Mouse (Mus musculus): ENCODE measurements around the gene Ctu1. TPM values are rescaled to one million over a fixed set of nuclear protein-coding genes. Genes with fewer than 3 reads are reported as not detected.
A peak's percentile ranks its signal among the peaks of the same experiment; 100 is the strongest.

Gene Ctu1
- polyA plus RNA-seq (2015; fragmentation: Nextera tagmentation; extraction: Ambion mirVana) = 6.3 and 6.8 TPM in 2 replicates

DNA sequence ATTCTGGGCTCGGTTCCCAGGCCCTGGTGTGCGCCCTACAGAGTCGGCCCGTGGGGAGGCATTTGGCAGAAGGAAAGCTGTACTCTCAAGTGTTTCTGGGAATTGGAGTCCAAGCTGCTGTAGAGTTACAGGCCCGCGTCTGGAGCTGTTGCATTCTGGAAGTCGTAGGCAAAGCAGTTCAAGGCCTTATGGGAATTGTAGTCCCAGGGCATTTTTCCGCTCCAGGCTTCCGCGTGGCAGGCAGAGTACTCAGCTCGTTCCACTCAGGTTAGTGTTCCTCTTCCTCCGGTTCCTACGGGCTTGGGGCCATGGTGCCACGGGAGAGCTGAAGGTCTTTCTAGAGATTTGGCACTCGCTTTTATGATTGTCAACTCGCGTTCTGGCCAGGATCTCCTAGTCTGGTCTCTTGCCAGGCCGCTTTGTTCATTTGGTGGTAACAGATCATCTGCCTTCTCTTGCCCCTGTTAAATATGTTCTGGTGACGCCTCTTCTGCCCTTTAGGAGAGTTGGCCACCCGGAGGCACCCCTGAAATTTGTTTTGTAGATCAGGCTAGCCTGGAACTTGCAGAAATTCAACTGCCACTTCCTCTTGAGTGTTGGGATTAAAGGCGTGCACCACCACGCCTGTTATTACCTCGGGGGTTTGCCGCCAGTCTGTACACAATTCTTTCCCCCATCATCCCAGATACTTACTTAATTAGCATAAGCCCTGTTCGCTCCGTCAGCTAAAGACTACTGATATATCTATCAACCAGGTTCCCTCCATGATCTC lies at the start of gene Ctu1:
Ctu1 (plus strand) TSS at position 208 of the 772 bp plus-strand sequence.
- no peaks in the 10 kb centered on the region for H3K27me3 ChIP-seq (replicated peaks)
- H3K4me3 ChIP-seq = peak within 1 kb of the TSS; percentile 83
- under 1% methylated on average over 26 of the region's 26 CpGs for WGBS
- no peaks in the 10 kb centered on the region for H3K9me3 ChIP-seq
- peaks cover 30% of the 10 kb centered on the region for H3K36me3 ChIP-seq
- H3K27ac ChIP-seq (replicated peaks) = peak within 1 kb of the TSS; percentile 21
- peak; percentile 87 for ATAC-seq (ENCODE audit: extremely low read depth, insufficient number of reproducible peaks, low FRiP score, low TSS enrichment)
- peak within 1 kb of the TSS; percentile 89 for H3K9ac ChIP-seq
- peaks cover 8% of the 10 kb centered on the region for H3K4me1 ChIP-seq
- H3K4me2 ChIP-seq = peak within 1 kb of the TSS; percentile 87

DNA sequence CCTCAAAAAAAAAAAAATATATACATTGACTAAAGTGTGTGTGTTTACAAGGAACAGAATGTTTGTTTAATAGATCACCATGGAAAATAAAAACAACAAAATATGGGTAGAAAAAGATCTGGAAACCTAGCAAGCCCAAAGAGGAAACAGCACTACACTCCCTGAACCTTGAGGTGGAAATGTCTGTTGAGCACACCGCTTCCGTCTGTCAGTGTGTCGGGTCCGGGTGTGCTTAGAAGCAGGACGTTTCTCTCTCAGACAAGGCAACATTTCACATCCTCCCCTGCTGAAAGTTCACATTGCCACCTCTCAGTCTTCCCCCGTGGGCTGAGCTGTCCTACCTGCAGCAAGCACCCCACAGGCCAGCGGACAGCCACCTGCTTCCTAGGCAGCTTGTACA lies 48.9 kb upstream of the Ctu1 start:
- H3K4me3 ChIP-seq = no peak overlapping the region
- no peak overlapping the region for H3K27ac ChIP-seq (replicated peaks)
- no peak overlapping the region for H3K4me2 ChIP-seq
- H3K9me3 ChIP-seq = no peaks in the 10 kb centered on the region
- H3K9ac ChIP-seq = no peak overlapping the region
- 0 out of 2 replicates have a peak, but pooled peaks cover 3% of the 10 kb centered on the region for H3K27me3 ChIP-seq (replicated peaks)
- no peaks in the 10 kb centered on the region for H3K36me3 ChIP-seq
- no peak for ATAC-seq (ENCODE audit: extremely low read depth, insufficient number of reproducible peaks, low FRiP score, low TSS enrichment)
- WGBS = 66% methylated on average over 7 of the region's 7 CpGs
- H3K4me1 ChIP-seq = no peaks in the 10 kb centered on the region

DNA sequence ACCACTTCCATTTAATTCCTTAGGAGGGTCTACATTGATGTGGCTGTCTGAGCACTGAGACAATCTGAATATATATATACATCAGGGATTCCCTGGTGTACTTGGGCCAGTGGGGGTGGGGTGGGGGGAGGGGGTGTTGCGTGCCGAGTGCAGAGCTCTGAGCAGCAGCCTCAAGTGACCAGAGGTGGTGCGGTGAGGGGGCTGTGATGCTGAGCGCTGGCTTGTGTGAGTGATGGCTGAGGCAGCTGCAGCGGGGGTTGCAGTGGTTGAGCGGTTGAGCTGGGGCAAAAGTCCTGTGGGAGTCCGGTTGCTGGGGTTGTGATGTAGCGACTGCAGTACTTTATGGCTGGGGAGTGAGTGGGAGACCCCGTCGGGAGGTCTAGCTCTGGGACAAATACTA lies 48.0 kb upstream of the Ctu1 start:
- ATAC-seq (ENCODE audit: extremely low read depth, insufficient number of reproducible peaks, low FRiP score, low TSS enrichment) = no peak
- H3K4me1 ChIP-seq = no peaks in the 10 kb centered on the region
- no peak overlapping the region for H3K4me3 ChIP-seq
- no peaks in the 10 kb centered on the region for H3K9me3 ChIP-seq
- H3K36me3 ChIP-seq = no peaks in the 10 kb centered on the region
- no peak overlapping the region for H3K9ac ChIP-seq
- 0 out of 2 replicates have a peak, but pooled peaks cover 3% of the 10 kb centered on the region for H3K27me3 ChIP-seq (replicated peaks)
- WGBS = 13% methylated on average over 10 of the region's 10 CpGs
- H3K4me2 ChIP-seq = no peak overlapping the region
- H3K27ac ChIP-seq (replicated peaks) = no peak overlapping the region

DNA sequence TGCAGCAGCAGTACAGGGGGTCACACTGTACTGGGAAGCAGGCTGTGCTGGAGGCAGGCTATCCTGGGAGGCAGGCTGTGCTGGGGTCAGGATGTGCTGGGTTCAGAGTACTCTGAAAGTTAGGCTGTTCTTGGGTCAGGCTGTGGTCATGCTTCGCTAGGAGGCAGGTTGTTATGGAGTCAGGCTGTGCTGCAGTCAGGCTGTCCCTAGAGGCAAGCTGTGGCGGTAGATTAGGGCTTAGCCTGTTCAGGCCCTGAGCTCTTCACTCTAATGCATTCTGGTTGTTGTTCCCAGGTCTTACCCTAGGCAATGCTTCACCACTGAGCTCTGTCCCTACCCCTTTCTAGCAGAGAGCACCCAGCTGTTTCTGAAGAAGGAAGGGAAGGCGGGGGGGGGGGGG lies 46.8 kb upstream of the Ctu1 start:
- WGBS = 59% methylated on average over 3 of the region's 3 CpGs
- Histone ChIP-seq H3K27ac (replicated peaks) (no peak overlapping the region), H3K9me3 (no peaks in the 10 kb centered on the region), H3K36me3 (no peaks in the 10 kb centered on the region), H3K4me2 (no peak overlapping the region), H3K4me1 (no peaks in the 10 kb centered on the region), H3K4me3 (no peak overlapping the region), H3K9ac (no peak overlapping the region), H3K27me3 (replicated peaks) (0 out of 2 replicates have a peak, but pooled peaks cover 3% of the 10 kb centered on the region)
- ATAC-seq (ENCODE audit: extremely low read depth, insufficient number of reproducible peaks, low FRiP score, low TSS enrichment) = no peak

DNA sequence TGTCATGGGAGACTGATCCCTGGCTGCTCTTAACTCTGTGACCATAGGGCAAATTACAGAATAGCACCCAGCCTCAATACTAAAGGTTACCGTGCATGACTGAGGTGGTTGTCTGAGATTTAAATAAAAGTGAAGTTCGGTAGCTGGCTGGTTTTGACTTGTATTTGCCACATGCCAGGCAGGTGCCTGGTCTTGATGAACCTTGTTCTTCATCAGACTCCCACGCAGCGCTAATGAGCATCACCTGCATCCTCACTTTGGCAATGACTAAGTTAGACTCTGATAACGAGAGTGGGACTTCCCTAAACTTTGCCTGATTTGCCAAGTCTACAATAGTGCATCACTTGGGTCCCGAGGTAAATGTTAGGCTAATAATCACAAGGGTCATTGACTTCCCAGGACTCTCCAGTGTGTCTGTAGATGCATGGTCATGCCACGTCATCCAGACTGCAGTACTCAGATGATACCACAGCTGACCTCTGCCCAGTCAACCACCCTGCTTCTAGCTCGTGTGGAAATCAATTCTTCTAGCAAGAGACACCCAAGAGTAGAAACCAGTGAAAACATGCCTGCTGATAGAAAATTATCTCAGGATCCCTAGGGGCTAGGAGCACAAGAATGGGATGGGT lies 45.9 kb upstream of the Ctu1 start:
- no peaks in the 10 kb centered on the region for H3K9me3 ChIP-seq
- H3K27ac ChIP-seq (replicated peaks) = no peak overlapping the region
- no peak overlapping the region for H3K4me2 ChIP-seq
- H3K4me1 ChIP-seq = no peaks in the 10 kb centered on the region
- no peak overlapping the region for H3K9ac ChIP-seq
- H3K27me3 ChIP-seq (replicated peaks) = 0 out of 2 replicates have a peak, but pooled peaks cover 3% of the 10 kb centered on the region
- H3K36me3 ChIP-seq = no peaks in the 10 kb centered on the region
- no peak for ATAC-seq (ENCODE audit: extremely low read depth, insufficient number of reproducible peaks, low FRiP score, low TSS enrichment)
- WGBS = 62% methylated on average over 8 of the region's 8 CpGs
- no peak overlapping the region for H3K4me3 ChIP-seq

DNA sequence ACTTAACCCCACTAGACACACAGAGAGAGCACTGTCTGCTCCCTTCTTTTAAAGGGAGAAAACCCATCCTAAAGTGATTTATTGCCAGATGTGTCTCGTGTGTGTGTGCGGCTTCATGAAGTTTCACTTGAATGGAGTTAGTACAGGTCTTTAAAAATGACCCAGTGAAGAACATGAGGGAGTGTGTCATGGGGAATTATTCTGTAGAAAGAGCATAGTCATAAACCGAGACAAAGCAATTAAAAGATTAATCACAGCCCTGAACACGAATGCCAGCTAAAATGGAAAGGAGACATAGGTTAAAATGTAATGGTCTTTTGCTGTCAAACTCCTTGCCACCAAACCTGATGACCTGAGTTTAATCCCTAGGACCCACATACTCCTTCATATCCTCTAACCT lies 37.9 kb upstream of the Ctu1 start:
- no peak for ATAC-seq (ENCODE audit: extremely low read depth, insufficient number of reproducible peaks, low FRiP score, low TSS enrichment)
- no peak overlapping the region for H3K9ac ChIP-seq
- H3K27me3 ChIP-seq (replicated peaks) = no peaks in the 10 kb centered on the region
- no peak overlapping the region for H3K27ac ChIP-seq (replicated peaks)
- no peak overlapping the region for H3K4me3 ChIP-seq
- 74% methylated on average over 4 of the region's 4 CpGs for WGBS
- H3K9me3 ChIP-seq = no peaks in the 10 kb centered on the region
- no peaks in the 10 kb centered on the region for H3K4me1 ChIP-seq
- no peaks in the 10 kb centered on the region for H3K36me3 ChIP-seq
- H3K4me2 ChIP-seq = no peak overlapping the region

DNA sequence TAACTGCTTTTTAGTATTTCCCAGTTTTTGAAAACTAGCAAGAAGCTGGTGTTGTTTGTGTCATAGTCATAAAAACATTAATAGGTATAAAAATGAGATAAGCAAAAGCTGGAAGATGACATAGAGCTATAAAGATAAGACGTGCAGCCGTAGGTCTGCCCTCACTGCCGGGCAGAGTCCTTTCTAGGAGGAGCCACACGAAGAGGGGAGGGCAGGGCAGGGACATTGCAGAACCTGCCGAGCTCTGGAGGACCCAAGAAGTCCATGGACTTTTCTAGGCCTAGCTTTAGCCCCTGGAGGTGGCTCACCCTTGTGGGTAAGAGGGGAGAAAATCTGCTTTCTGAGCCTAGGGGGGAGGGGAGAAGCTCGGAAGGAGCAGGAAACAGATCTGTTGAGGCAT lies 37.3 kb upstream of the Ctu1 start, which contains the start of gene Ceacam18:
Ceacam18 (plus strand) TSS at position 208 of the 400 bp plus-strand sequence.
- H3K36me3 ChIP-seq = no peaks in the 10 kb centered on the region
- WGBS = 44% methylated on average over 6 of the region's 6 CpGs
- no peak for ATAC-seq (ENCODE audit: extremely low read depth, insufficient number of reproducible peaks, low FRiP score, low TSS enrichment)

DNA sequence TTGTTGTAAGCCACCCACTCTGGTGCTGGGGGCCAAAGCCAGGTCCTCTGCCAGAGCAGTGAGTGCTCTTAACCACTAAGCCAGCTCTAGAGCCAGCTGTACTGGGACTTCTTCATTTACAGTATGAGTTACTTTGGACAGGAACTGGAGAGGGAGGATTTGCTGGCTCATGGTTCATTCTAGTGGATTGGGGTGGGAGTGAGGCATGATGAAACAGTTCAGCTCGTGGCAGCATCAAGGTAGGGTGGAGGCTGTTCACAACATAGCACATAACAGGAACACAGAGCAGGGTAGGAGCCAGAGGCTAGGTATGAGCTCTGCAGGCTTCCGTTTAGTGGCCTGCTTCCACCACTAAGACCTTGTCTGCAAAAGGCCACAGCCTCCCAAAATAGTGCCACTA lies 35.6 kb upstream of the Ctu1 start:
- H3K9ac ChIP-seq = no peak overlapping the region
- H3K4me1 ChIP-seq = no peaks in the 10 kb centered on the region
- H3K27me3 ChIP-seq (replicated peaks) = no peaks in the 10 kb centered on the region
- H3K4me2 ChIP-seq = no peak overlapping the region
- no peak overlapping the region for H3K4me3 ChIP-seq
- 53% methylated on average over 2 of the region's 2 CpGs for WGBS
- H3K9me3 ChIP-seq = no peaks in the 10 kb centered on the region
- no peak for ATAC-seq (ENCODE audit: extremely low read depth, insufficient number of reproducible peaks, low FRiP score, low TSS enrichment)
- no peaks in the 10 kb centered on the region for H3K36me3 ChIP-seq
- no peak overlapping the region for H3K27ac ChIP-seq (replicated peaks)

More for the DNA sequence above, 37.3 kb upstream of the Ctu1 start, which contains the start of gene Ceacam18:
- Histone ChIP-seq H3K9ac (no peak within 1 kb of the TSS), H3K27me3 (replicated peaks) (no peaks in the 10 kb centered on the region), H3K4me2 (no peak within 1 kb of the TSS), H3K4me3 (no peak within 1 kb of the TSS), H3K9me3 (no peaks in the 10 kb centered on the region), H3K27ac (replicated peaks) (no peak within 1 kb of the TSS), H3K4me1 (no peaks in the 10 kb centered on the region)

DNA sequence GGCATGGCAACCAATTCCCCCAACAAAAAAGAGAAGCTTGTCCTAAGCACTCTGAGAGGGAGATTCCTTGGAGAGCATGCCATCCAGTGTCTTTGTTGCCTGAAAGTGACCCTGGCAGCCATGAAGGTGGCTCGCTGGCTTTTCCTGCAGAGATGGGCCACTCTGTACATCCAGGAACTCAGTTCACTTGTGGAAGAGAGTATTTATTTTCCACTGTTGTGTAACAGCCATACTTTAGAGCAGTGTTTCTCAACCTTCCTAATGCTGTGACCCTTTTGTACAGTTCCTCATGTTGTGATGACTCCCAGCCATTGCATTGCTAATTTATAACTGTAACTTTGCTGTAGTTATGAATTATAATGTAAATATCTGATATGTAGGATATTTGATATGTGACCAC lies 34.7 kb upstream of the Ctu1 start:
- no peaks in the 10 kb centered on the region for H3K36me3 ChIP-seq
- H3K4me1 ChIP-seq = no peaks in the 10 kb centered on the region
- no peak for ATAC-seq (ENCODE audit: extremely low read depth, insufficient number of reproducible peaks, low FRiP score, low TSS enrichment)
- H3K27me3 ChIP-seq (replicated peaks) = no peaks in the 10 kb centered on the region
- WGBS = 69% methylated on average over 1 of the region's 1 CpGs
- H3K4me2 ChIP-seq = no peak overlapping the region
- no peak overlapping the region for H3K9ac ChIP-seq
- no peaks in the 10 kb centered on the region for H3K9me3 ChIP-seq
- H3K4me3 ChIP-seq = no peak overlapping the region
- H3K27ac ChIP-seq (replicated peaks) = no peak overlapping the region

DNA sequence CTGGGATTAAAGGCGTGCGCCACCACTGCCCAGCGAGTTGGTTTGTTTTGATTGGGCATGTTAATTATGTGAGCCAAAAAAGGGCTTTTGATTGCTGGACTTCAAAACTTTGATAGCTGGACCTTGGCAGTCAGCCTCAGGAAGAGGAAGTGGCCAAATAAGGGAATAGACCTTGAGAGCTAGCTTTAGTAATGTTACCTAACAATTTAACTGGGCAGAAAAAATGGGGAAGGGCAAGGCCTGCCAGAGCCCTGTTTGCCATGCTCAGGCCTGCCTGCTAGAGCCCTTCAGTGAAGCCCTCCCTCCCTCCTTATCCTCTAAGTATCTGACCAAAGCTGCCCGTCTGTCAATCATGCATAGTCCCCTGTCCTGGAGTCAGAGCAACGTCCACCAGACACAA lies 29.2 kb upstream of the Ctu1 start:
- H3K27ac ChIP-seq (replicated peaks) = no peak overlapping the region
- no peak overlapping the region for H3K9ac ChIP-seq
- no peaks in the 10 kb centered on the region for H3K4me1 ChIP-seq
- no peaks in the 10 kb centered on the region for H3K9me3 ChIP-seq
- H3K4me2 ChIP-seq = no peak overlapping the region
- no peak for ATAC-seq (ENCODE audit: extremely low read depth, insufficient number of reproducible peaks, low FRiP score, low TSS enrichment)
- H3K36me3 ChIP-seq = no peaks in the 10 kb centered on the region
- no peak overlapping the region for H3K4me3 ChIP-seq
- 67% methylated on average over 5 of the region's 5 CpGs for WGBS
- no peaks in the 10 kb centered on the region for H3K27me3 ChIP-seq (replicated peaks)

DNA sequence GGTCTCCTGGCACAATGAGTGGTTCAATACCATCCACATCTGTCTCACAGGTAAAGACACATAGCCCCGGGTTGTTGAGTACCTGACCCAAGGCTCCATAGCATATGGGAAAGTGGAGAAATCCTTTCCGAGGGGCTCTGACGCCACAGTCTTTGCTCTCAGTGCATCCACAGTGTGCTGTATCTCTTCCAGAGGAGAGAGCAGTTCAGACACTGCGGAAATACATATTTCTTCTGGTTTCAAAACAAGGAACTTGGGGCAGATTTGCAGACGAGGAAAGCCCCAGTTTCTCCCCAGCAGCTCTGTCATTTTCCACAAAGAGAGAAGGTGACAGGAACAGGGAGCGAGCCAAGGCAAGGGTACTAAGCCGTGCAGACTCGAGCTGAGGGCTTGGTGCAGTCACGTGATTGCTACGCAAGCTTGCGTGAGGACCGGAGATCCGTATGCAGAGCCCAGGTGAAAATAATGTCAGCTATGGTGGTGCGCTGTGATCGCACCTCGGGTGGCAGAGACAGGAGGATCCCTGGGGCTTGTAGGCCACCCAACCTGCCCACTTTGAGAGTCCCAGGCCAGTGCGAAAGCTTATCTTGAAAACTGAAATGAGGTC lies 28.7 kb upstream of the Ctu1 start:
- WGBS = 69% methylated on average over 17 of the region's 17 CpGs
- no peak overlapping the region for H3K4me3 ChIP-seq
- H3K4me2 ChIP-seq = no peak overlapping the region
- H3K27ac ChIP-seq (replicated peaks) = no peak overlapping the region
- no peak overlapping the region for H3K9ac ChIP-seq
- ATAC-seq (ENCODE audit: extremely low read depth, insufficient number of reproducible peaks, low FRiP score, low TSS enrichment) = no peak
- no peaks in the 10 kb centered on the region for H3K9me3 ChIP-seq
- no peaks in the 10 kb centered on the region for H3K27me3 ChIP-seq (replicated peaks)
- H3K4me1 ChIP-seq = no peaks in the 10 kb centered on the region
- no peaks in the 10 kb centered on the region for H3K36me3 ChIP-seq
